Mouse (Mus musculus): ENCODE results near the gene Mylip.

Gene Mylip

DNA sequence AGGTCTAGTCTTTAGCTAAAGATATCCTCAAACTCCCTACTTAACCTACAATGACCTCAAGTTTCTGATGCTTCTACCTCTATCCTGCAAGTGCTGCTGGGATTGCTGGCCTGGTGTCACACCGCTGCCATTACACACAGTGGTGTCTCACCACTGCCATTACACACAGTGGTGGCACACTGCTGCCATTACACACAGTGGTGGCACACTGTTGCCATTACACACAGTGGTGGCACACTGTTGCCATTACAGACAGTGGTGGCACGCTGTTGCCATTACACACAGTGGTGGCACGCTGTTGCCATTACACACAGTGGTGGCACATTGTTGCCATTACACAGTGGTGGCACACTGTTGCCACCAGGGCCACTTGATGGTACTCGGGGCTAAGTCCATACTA, 2.3 kb upstream of the Mylip start:
- ChIA-PET POLR2A (interaction anchor here in 2 of 4 experiments (0.6 to 2.9 kb wide), 5 partner anchors 10 to 147 kb away, joined by 3 to 7 read pairs (median 3); no protein-coding TSS in a partner anchor), CTCF (interaction anchor here in 1 of 4 experiments (0.6 kb wide), 1 partner anchor 42 kb away, joined by 4 read pairs; no protein-coding TSS in a partner anchor)

DNA sequence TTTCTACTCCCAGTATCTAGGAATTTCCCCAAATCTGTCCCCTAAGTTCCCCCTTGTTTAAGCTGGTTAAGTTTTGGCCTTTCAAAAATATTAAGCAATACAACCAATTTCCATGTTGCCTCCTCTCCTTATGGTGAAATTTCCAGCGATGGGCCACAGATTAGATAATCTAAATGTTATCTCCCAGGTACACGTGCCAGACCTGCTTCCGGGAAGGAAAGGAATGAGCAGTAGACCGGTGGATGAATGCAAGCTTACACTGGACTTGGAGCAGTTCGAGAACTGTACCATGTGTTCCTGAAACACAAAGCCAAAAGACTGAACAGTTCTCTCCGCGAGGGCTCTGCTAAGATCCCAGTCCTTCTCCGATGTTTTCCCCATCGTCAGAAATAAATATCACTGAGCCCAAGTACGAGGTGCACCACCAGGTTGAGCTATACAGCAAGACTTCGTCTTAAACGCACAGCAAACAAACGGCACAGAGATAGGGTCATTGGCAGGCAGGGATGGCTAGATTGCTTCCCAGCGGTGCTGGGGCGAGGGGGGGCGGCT, 1.2 kb upstream of the Mylip start:
- CTCF ChIA-PET = interaction anchor here in 3 of 4 experiments (0.6 to 1.7 kb wide), 4 partner anchors 86 to 151 kb away, joined by 3 to 6 read pairs (median 3); no protein-coding TSS in a partner anchor
- POLR2A ChIA-PET = interaction anchor here in 3 of 4 experiments (0.6 to 3.7 kb wide), 16 partner anchors 7 to 180 kb away, joined by 3 to 19 read pairs (median 7); no protein-coding TSS in a partner anchor

DNA sequence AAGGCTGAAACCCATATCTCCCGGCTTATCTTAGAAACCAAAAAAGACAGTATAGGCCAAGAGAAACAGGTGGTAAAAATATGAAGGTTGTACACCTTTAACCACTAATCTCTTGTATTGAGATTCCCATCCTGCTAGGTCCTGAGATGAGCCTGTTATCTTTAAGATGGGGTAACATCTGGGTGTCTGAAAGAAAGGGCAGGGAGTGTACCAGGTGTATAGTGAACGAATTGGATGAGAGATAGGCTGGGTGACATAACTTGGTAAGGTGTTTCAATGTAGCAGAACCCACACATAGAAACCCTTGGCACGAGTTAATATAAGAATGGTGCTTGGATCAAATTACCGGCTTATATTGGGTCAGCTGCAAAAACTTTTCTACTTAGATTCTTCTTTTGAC, 653 bp upstream of the Mylip start:
- CTCF ChIA-PET = interaction anchor here in 3 of 4 experiments (0.6 to 1.7 kb wide), 6 partner anchors 24 to 358 kb away, joined by 3 to 6 read pairs (median 3); no protein-coding TSS in a partner anchor
- POLR2A ChIA-PET = interaction anchor here (0.6 to 3.7 kb wide), 106 partner anchors 8 to 1576 kb away, joined by 3 to 23 read pairs (median 4); partner anchors contain the start of gene Gmpr (in 2 of the 4)

DNA sequence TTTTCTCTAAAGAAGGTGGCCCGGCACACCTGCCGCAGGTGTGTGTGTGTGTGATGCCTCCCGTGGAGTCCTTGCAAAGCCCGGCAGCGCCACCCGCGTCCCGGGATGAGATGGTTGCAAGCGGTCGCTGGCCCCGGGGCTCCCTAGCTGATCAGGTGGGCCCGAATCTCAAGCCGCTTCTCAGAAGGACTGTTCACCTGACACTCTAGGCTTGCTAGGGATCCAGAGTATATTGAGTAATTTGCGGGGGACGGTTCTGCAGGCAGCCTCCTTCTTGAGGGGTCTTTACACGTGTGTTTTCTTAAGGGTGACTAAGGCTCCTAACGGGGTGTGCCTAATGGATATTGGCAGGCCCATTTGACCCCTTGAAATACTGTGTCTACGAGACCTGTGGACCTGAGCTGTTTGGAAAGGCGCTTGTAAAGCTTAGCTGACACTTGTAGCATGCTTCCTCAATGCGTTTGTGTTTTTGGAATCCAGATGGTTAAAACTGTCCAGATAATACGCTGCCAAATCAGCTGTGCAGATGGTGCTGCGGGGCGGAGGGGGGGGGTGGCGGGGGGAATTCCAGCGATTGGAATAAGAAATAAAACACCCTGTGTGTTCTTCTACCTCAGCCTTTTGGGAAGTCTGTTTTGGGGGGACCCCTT, 895 bp downstream of the Mylip start:
- ChIA-PET POLR2A (interaction anchor here in 3 of 4 experiments (0.6 to 3.7 kb wide), 29 partner anchors 8 to 1778 kb away, joined by 3 to 18 read pairs (median 4); partner anchors contain the start of gene Gmpr (in 1 of the 3)), CTCF (interaction anchor here in 2 of 4 experiments (0.6 to 1.1 kb wide), 2 partner anchors 14 to 52 kb away, joined by 5 read pairs; no protein-coding TSS in a partner anchor)

DNA sequence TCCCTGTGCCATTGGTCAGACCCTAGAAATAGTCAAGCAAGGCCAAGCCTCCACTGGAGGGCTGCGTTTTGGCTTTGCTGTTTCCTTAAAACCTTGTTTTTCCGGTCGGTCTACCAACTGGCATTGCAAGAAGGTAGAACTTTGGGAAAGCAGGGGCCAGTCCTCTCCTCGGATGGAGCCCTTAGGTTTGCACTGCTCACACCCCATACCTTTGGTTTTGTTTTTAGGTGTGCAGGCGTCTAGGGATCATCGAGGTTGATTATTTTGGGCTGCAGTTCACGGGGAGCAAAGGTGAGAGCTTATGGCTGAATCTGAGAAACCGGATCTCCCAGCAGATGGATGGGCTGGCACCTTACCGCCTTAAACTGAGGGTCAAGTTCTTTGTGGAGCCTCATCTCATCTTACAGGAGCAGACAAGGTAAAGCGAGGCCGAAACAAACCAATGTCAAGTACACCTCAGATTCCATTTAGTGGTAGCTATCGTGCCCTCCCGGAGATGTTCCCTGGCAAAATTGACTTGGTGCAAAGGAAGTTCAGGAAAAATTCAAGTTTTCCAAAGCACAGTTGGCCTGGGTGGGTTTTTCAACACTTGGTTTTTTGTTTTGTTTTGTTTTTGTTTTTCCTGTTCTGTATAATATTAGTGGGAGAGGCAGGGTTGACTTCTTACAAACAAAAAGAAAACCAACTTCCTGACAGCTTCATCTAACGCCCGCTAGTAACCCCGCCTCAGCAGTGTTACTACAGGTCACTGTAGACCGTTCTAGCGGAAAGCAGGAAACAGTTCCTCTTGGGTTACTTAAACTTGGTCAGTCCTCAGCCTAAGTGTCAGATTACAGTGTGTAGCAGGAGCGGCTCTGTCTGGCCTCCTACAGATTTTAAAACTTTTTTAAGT, 1.7 kb downstream of the Mylip start:
- CTCF ChIA-PET = interaction anchor here in 1 of 4 experiments (0.6 kb wide), 1 partner anchor 13 kb away, joined by 5 read pairs; no protein-coding TSS in a partner anchor
- POLR2A ChIA-PET = interaction anchor here in 3 of 4 experiments (0.6 to 3.7 kb wide), 20 partner anchors 8 to 793 kb away, joined by 3 to 18 read pairs (median 3); partner anchors contain the start of gene Gmpr (in 1 of the 3)

DNA sequence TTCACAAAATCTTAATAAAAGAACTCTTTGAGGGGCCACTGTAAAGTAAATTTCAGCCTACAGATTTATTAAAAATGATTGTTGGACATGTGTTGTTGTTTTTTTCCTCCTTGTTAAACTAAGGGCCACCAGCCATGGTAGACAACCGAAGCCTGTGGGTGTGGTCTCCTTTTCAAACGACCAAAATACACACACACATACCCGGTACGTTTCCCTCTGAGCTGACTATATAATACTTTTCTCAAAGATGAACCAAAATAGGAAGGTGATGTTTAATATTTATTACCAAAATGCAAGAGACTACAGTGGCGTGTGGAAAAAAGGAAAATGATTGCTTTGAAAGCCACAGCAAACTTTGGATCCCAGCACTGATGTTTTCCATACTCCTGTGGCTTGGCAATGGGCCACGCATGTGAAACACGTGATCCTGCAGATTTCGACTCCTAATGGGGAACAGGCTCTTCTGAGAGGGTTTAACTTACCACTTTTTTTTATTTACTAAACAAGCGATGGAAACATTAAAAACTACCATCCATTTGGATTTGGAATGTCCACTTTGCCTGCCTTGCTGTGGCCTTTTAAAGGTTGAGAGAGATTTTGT, 2.4 kb downstream of the Mylip start:
- ChIA-PET POLR2A (interaction anchor here in 2 of 4 experiments (0.8 to 1.5 kb wide), 4 partner anchors 9 to 146 kb away, joined by 3 to 7 read pairs (median 5); no protein-coding TSS in a partner anchor), CTCF (no interaction called here)

DNA sequence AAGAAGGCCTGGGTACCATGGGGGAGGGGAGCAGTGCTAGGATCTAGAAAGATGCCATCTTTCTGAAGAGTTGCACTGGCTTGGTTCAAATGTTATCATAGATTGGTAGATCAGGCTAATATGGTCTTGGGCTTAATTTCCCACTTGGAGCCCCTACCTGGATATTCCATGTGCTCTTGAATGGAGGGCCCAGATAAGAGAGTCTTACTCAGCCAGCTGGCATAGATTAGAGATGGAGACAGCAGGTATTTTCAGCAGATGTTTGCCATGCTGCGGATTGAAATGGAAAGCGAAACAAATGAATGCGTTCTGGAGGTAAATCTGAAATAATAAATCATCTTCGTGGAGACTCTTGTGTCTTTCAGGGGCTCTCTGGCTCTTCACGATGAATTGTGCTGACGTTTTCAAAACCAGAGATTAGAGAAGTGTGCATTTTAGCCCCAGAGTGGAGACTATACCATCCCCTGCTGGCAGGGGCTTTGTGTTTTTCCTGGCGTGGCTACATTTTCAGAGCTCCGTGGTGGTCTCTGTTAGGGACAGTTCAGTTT, 4.8 kb downstream of the Mylip start:
- CTCF ChIA-PET = no interaction called here
- POLR2A ChIA-PET = interaction anchor here in 1 of 4 experiments (0.7 kb wide), 1 partner anchor 1077 kb away, joined by 3 read pairs; no protein-coding TSS in a partner anchor

DNA sequence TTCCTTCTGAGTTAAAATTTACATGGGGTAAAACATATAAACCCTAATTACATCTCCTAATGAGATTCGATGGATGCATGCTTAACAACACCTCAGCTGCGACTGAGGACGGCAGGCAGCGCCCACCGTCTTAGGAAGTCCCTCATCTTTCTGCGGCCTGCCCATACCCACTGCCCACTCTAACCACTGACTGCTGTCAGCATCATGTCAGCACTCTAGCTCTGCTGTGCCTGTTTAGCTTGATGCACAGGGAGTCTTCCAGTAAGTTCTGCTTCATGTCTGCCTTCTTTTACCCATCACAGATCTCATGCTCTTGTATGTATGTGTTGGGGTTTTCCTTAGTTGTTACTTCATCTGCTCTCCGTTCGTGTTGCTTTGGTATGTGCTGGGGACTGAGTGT, 7.2 kb downstream of the Mylip start:
- POLR2A ChIA-PET = interaction anchor here in 2 of 4 experiments (0.6 to 1.5 kb wide), 3 partner anchors 10 to 158 kb away, joined by 3 to 4 read pairs (median 3); no protein-coding TSS in a partner anchor
- CTCF ChIA-PET = interaction anchor here in 1 of 4 experiments (0.5 kb wide), 1 partner anchor 241 kb away, joined by 4 read pairs; no protein-coding TSS in a partner anchor

DNA sequence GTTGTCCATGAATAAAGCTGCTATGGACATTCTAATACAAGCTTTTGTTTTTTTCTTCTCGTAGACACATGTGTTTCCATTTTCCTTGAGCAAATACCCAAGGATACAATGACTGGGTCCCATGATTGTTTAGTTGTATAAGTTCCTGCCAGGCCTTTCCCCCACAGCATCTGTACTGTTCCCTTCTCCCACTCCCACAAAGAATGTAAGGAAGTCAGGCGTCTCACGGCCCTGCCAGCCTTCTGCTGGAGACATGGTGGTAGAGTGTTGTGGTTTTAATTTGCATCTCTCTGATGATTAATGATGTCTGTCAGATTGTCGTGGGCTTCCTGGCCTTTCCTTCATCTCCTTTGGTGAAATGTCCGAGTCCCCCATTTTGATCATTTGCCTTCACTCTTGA, 7.7 kb downstream of the Mylip start:
- ChIA-PET POLR2A (interaction anchor here in 2 of 4 experiments (0.6 to 2.3 kb wide), 3 partner anchors 8 to 158 kb away, joined by 3 to 19 read pairs (median 4); partner anchors contain the start of gene Mylip (in 1 of the 2)), CTCF (interaction anchor here in 1 of 4 experiments (0.5 kb wide), 1 partner anchor 241 kb away, joined by 4 read pairs; no protein-coding TSS in a partner anchor)

DNA sequence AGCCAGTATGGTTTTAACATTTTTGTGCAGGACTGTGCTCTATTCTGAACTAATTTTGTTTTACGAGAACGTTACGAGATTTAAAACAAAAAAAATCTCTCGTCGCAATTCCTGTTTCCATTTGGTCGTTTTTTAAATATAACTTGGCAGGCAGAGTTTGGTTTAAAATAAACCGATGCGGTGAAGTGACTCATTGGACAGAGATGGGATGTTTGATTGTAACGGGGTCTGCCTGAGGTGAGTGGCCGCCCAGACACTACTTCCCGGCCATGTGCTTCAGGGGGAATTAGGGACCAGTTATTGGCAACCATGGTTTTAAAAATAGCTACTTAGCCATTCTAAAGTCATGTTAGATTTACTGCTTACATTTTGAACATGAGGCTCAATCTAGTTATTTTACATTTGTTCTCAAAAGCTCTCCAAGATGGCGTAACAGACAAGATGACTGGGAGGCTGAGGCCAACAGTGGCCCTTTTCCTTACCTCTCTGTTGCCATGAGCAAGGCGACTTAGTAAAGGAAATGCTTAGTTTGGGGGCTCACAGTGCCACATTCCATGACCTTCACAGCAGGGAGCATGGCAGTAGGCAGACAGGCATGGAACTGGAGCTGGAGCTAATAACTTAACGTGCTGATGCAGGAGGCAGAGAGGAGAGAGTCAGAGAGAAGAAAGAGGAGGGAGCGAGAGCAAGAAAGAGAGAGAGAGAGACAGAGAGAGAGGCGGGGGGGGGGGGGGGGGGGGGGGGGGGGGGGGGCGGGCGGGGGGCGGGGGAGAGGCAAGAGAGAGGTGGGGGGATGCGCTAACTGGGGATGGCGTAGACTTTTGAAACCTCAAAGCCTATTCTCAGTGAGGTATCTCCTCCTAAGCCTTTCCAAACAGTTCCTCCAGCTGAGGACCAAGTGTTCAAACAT, 8.6 kb downstream of the Mylip start:
- POLR2A ChIA-PET = interaction anchor here (0.7 to 2.3 kb wide), 6 partner anchors 7 to 1599 kb away, joined by 3 to 19 read pairs (median 4); partner anchors contain the start of gene Mylip (in 3 of the 4)
- CTCF ChIA-PET = no interaction called here

DNA sequence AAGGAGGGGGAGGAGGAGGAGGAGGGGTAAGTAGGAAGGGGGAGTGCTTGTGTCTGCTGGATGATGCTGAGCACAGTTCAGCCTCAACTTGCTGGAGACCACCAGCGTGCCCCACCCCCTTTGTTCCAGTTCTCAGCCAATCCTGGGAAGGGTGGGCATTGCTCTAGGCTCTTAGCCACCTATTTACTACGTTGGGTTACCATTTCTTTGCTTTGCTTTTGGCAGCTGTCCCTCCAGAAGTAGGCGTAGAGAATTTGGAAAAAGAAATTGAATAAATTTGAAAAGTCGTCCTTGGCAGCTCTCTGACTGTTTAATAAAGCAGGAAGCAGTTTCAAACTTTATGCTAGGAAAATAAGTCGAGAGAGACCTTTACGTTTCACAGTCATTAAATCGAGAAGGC, 11.2 kb downstream of the Mylip start:
- CTCF ChIA-PET = no interaction called here
- POLR2A ChIA-PET = interaction anchor here in 2 of 4 experiments (0.7 to 1.1 kb wide), 3 partner anchors 10 to 24 kb away, joined by 3 read pairs; partner anchors contain the start of gene Mylip (in 1 of the 2)

DNA sequence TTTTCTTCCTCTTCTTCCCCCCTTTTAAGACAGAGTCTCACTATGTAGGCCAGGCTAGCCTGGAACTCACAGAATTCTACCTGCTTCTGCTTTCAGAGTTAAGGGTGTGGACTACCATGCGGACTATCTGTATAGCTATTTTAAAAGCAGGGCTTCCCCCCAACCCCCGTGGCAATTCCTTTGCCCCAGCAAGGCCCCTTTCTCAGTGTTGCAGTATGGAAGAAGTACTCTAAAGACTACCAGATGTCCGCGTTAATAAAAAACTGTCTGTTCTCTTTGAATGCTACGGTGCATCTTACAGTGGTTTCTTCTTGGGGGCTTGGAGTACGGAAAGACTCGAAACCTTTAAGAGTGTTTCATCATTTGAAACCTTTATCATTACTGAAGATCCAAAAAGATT, 12.3 kb downstream of the Mylip start:
- ChIA-PET CTCF (no interaction called here), POLR2A (interaction anchor here in 2 of 4 experiments (0.6 to 1.4 kb wide), 3 partner anchors 12 to 894 kb away, joined by 3 to 4 read pairs (median 3); partner anchors contain the start of gene Mylip (in 1 of the 2))

DNA sequence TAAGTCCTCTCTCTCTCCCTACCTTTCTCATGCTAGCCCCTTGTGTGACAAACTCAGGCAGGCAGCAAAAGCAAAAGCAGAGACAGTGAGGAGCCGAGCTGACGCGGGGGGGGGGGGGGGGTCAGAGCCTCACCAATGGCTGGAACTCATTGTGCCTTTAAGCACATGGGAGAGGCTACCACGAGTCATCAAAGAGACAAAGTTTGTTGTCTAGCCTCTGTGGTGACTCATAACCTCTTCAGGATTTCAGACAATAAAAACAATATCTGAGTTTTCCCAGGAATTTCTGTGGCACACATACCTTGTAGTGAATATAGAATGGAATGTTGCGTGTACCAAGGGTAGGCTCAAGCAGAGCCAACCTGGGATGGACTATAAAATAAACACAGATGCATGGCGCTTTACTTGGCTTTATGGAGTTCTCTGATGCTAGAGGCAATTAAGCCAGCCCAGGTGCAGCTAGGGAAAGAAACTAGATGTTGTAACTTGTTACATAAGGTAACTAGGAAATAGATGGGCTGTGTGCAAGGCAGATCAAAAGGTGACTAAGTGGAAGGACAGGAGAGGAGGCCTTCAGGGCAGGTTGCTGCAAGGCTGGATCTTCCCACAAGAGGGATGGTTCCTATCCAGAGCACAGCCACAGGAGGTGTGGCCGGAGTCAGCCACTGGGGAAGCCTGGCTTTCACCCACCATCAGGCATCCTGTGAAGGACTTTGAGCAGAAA, 12.9 kb downstream of the Mylip start:
- POLR2A ChIA-PET = interaction anchor here in 2 of 4 experiments (0.6 to 1.4 kb wide), 3 partner anchors 13 to 895 kb away, joined by 3 to 4 read pairs (median 3); partner anchors contain the start of gene Mylip (in 1 of the 2)

DNA sequence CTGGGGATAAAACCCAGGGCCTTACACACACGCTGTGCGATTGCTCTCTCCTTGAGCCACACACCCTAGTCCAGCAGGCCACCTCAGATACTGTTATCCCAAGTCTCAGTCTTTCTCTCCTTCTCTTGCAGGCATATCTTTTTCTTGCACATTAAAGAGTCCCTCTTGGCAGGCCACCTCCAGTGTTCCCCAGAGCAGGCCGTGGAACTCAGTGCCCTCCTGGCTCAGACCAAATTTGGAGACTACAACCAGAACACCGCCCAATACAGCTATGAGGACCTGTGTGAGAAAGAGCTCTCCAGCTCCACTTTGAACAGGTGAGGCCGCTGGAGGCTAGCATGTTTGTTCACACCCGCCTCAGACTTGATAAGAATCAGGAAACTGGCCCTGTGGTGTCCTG, 14.7 kb downstream of the Mylip start:
- CTCF ChIA-PET = interaction anchor here in 1 of 4 experiments (0.5 kb wide), 1 partner anchor 14 kb away, joined by 5 read pairs; no protein-coding TSS in a partner anchor
- POLR2A ChIA-PET = no interaction called here

More for the DNA sequence above, 12.9 kb downstream of the Mylip start:
- CTCF ChIA-PET = no interaction called here

DNA sequence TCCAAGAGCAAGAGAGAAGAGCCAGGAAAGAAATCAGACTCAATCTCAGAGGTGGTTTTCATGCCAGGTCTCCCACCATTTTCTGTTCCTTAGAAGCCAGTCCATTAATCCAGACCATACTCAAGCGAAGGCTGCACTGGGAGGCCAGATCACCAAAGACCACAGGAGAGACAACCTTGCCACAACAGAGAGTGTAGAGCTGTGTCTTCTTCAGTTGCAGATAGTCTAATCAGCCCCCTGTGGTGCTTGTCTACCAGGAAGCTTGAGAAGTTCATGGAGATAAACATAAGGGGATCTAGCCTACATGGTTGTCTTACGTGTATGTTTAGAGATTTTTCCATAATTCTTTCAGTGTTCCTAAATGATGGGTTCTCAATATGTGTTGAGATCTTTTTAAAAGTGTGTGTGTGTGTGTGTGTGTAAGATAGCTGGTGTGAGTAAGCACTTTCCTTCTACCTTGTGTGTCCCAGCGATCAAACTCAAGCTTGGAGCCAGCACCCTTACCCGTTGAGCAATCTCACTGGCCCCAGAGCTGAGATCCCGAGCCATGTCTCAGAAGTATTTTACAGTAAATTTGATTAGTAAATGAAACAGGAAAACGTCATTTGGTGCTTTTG, 15.8 kb downstream of the Mylip start:
- ChIA-PET POLR2A (interaction anchor here in 1 of 4 experiments (2.8 kb wide), 1 partner anchor 16 kb away, joined by 18 read pairs; the partner anchor contains the start of gene Mylip), CTCF (no interaction called here)
